Mouse (Mus musculus) lung, postnatal 0 days (tissue): ENCODE measurements at regions not wholly inside any gene's neighbourhood (a gene's known extent, or its start where the extent isn't known, plus 50 kb on each side); places are given as distances from the start of the nearest gene placed in this dataset.

Experiments
- CTCF ChIP-seq: IDR thresholded peaks from 2 replicates; pipeline ENCODE4 v1.5.1; 2016; ENCODE audit warnings: antibody characterized with exemption, mild to moderate bottlenecking
- EP300 ChIP-seq: IDR thresholded peaks from 2 replicates; pipeline ENCODE4 v1.6.1; 2016; ENCODE audit warnings: antibody characterized with exemption, mild to moderate bottlenecking, control low read depth

DNA sequence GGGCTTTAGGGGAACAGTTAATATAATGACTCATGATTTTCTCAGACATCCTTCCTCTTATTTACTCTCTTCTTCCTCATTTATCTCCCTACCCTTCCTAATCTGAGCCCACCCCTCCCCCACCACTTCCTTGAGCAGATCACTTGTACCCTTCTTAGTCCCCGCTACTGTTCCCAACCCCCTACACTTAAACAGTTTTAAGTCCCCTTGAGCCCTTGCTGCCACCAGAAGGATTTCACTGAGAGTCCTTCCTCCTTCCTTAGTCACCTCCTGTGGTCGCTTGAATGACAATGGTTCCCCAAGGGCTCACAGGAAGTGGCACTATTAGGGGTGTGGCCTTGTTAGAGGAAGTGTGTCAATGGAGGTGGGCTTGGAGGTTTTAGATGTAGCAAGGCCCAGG, 50.7 kb upstream of the Gramd1b start:
- TF ChIP-seq CTCF (no peak), EP300 (no peak)
